Comparison of ENCODE assay signal across 11 mouse cellular contexts in the genomic region with DNA sequence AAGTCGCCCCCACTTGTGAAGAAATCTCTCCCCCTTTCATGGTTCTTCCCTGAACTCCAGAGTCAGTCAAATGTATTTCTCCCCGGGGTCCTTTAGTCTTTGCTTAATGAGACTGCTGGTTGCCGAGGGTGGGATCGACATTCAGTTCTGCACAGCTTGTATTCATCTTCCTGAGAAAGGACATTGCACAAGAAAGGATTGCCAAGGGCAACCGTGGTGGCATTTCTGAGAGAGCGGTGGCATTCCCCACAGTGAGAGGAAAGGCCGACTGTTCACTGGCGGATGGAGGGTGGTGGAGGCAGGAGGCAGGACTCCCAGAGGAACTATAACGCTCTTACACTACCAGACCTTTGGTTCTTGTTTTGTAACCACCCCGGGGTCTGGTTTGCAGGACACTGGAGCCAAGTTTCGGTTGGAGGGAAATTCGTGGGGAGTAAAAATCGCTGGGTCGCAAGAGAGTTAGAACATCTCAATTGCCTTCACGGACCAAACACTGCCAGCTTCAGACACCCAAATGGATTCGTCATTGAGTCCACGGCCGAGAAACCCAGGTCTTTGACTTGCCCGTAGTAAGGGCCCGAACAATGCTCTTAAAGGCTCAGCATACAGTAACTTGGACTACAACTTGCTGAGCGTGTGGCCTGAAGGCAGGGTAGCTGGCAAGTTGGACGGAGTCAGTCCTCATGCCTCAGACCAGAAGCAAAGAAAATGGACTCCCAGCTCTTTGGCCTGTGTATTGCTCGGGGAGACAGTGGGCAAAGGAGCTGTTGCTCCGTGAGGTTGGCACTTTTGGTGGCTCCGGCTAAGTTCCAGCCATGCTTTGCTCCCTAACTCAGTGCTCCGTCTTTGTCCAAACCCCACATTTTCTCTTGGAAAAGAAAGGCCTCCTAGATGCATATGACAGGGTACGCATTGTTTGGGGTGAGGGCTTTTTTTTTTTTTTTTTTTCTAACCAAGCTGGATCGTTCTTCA.
A peak's percentile ranks its signal among the peaks of the same experiment; 100 is the strongest.
DNase-seq lines count a peak whose midpoint lies in the region; ATAC-seq lines count a peak whose summit lies in the region.
"Had no signal": no experiment of that assay in that cellular context is flagged by ENCODE, and none has a peak within 500 bp of the region (broad histone marks: within the 10 kb centered on the region; RNA-seq: fewer than 3 reads in every experiment).

No protein-coding gene starts in this region.

- DNase-seq in layer of hippocampus, adult 11-12 months (ENCODE audit: low spot score), result peak; percentile 44
- no peak for DNase-seq in layer of hippocampus, adult 9-10 months (ENCODE audit: low spot score)
- DNase-seq in frontal cortex, postnatal 10 days (ENCODE audit: low spot score in 2 of 2), result peak; percentile 45 to 61
- DNase-seq in left cerebral cortex, postnatal 10 days (ENCODE audit: extremely low spot score in 1 of 2, low spot score in 2 of 2), result peak; percentile 48 to 61
- peak; percentile 13 to 32 for DNase-seq in right cerebral cortex, adult 2 months (ENCODE audit: low spot score in 2 of 2)
- DNase-seq in heart, postnatal 4 days, result no peak
- DNase-seq in liver, embryonic 11.5 days (ENCODE audit: low spot score), result no peak
- DNase-seq in kidney, adult 18-20 months, result no peak
- DNase-seq: spleen, adult 18-20 months had no signal

- intact Hi-C loops in left cerebral cortex, postnatal 10 days (cut with DNase I), result no loop called here

- no peaks in the 10 kb centered on the region for H3K36me3 ChIP-seq in liver, embryonic 11.5 days (ENCODE audit: control insufficient read depth, insufficient read depth, low read length)

- 88% methylated on average over 28 of the region's 28 CpGs for WGBS in liver, embryonic 11.5 days

- no peak overlapping the region for H3K27ac ChIP-seq in liver, embryonic 11.5 days (ENCODE audit: low read depth, low read length)

- H3K9ac ChIP-seq in liver, embryonic 11.5 days (ENCODE audit: low read depth, low read length), result no peak overlapping the region

- no peak for ATAC-seq in liver, embryonic 11.5 days (replicated peaks; ENCODE audit: low FRiP score)

- no peaks in the 10 kb centered on the region for H3K27me3 ChIP-seq in liver, embryonic 11.5 days (replicated peaks; ENCODE audit: control insufficient read depth, insufficient read depth, low read length)
- H3K27me3 ChIP-seq: CH12.LX had no signal

- no peak overlapping the region for H3K4me3 ChIP-seq in liver, embryonic 11.5 days (ENCODE audit: low read depth, low read length)
- H3K4me3 ChIP-seq: erythroblast, embryonic 14.5 days had no signal

- no peak overlapping the region for H3K4me2 ChIP-seq in liver, embryonic 11.5 days

- H3K9me3 ChIP-seq in liver, embryonic 11.5 days (ENCODE audit: control insufficient read depth, low read length), result no peaks in the 10 kb centered on the region

- H3K4me1 ChIP-seq in liver, embryonic 11.5 days (replicated peaks; ENCODE audit: control insufficient read depth, insufficient read depth, low read length), result no peaks in the 10 kb centered on the region

Comparison
In these comparisons a context has a peak if more than half of its experiments do, and no peak if none do; other contexts are left out.
1. DNase-seq: peak in layer of hippocampus, adult 11-12 months (single experiment), frontal cortex, postnatal 10 days (2 of 2), left cerebral cortex, postnatal 10 days (2 of 2) and right cerebral cortex, adult 2 months (2 of 2); none in layer of hippocampus, adult 9-10 months (single experiment), heart, postnatal 4 days (single experiment), liver, embryonic 11.5 days (single experiment) and kidney, adult 18-20 months (single experiment).